Mouse (Mus musculus) neural tube, embryonic 11.5 days (tissue): ENCODE data around the gene Fam219a. TPM values are rescaled to one million over a fixed set of nuclear protein-coding genes. Genes with fewer than 3 reads are reported as not detected.

Experiments used
- ATAC-seq: fragments of 200-750 bp; cut with Nextera tagmentation; 2 replicates; pipeline ENCODE4 v1.8.0; 2017; ENCODE audit warnings: moderate number of reproducible peaks, mild to moderate bottlenecking, moderate TSS enrichment, moderate library complexity; ENCODE audit not compliant: insufficient read depth, low FRiP score, low TSS enrichment
- DNase-seq: peaks from one replicate; pipeline ENCODE4 v3.0.0-alpha.2; 2015; ENCODE audit warnings: low spot score
- H3K27ac ChIP-seq: fragments of 300-500 bp; sonication (generic); 2 replicates; pipeline ENCODE4 v1.5.1; 2014; ENCODE audit warnings: low read depth, mild to moderate bottlenecking, low read length
- H3K27me3 ChIP-seq: fragments of 300-500 bp; sonication (generic); 2 replicates; pipeline ENCODE4 v1.6.1; 2014; ENCODE audit warnings: mild to moderate bottlenecking, low read length, mixed read lengths; ENCODE audit not compliant: control insufficient read depth, insufficient read depth
- H3K36me3 ChIP-seq: fragments of 300-500 bp; sonication (generic); 2 replicates; pipeline ENCODE4 v1.6.1; 2014; ENCODE audit warnings: mild to moderate bottlenecking, low read length, moderate library complexity, mixed read lengths; ENCODE audit not compliant: control insufficient read depth, insufficient read depth
- H3K4me1 ChIP-seq: fragments of 300-500 bp; sonication (generic); 2 replicates; pipeline ENCODE4 v1.6.1; 2014; ENCODE audit warnings: low read length, mixed read lengths; ENCODE audit not compliant: control insufficient read depth, insufficient read depth
- H3K4me2 ChIP-seq: fragments of 300-500 bp; sonication (generic); 2 replicates; pipeline ENCODE4 v1.6.1; 2014; ENCODE audit warnings: low read depth, mild to moderate bottlenecking, moderate library complexity
- H3K4me3 ChIP-seq: fragments of 300-500 bp; sonication (generic); 2 replicates; pipeline ENCODE4 v1.5.1; 2014; ENCODE audit warnings: low read depth, low read length
- H3K9ac ChIP-seq: fragments of 300-500 bp; sonication (generic); 2 replicates; pipeline ENCODE4 v1.6.1; 2014; ENCODE audit warnings: mild to moderate bottlenecking, low read length
- H3K9me3 ChIP-seq: fragments of 300-500 bp; sonication (generic); 2 replicates; pipeline ENCODE4 v1.6.1; 2016; ENCODE audit warnings: low read length; ENCODE audit not compliant: control insufficient read depth
- WGBS: fragments of 180-500 bp; shearing (Covaris S2); extraction: QIAGEN DNeasy Blood & Tissue Kit; methylation state at CpG from one replicate; pipeline ENCODE4 v1.1.7; 2014; 5-methylcytosine and 5-hydroxymethylcytosine counted together
- polyA plus RNA-seq: library from polyadenylated mRNA; unstranded; fragments of >200 nt; fragmentation: Nextera tagmentation; extraction: Ambion mirVana; gene quantifications from 2 replicates; pipeline ENCODE4 v1.2.1, GENCODE M21; 2014

Fam219a gene
- polyA plus RNA-seq, 1 experiment from 2014 or later = 11.6 TPM

DNA sequence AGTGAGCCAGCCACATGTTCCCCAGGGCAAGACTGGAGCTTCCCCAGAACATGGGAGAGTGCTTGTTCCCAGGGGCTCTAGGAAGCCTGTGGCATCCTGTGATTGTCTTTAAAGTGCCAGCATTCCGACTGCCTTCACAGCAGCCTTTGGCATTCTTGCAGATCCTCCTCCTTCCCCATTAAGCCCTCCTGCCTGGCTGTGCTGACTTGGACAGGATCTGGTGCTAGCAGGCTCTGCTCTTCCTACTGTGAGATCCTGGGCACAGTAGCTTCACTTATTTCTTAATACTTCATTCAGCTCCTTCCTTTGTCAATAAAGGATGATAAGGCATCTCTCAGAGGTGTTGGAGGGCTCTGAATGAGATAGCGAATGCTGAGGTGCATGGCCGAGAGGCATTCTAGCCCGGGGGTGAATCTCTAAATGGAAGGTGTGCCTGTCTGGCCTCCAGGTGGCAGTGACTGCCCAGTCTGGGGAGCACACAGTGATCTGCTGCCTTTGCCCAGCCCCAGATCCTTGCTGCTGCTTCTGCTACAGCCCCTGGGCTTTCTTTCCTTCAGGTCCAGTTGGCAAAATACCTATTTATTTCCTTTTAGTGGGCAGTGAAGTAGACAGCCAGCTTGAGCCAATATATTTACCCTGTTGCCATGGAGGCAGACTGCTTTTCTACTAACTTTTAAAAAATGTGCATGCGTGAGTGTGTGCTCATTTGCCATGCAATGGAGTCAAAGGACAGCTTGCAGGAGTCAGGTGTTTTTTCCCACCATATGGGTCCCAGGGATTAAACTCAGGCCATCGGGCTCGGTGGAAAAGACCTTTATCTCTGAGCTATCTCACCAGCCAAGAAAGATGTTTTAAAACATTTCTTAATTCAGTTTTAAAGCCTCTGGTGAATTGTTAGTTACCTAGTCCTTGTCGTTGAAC is 35.4 kb upstream of the Fam219a start:
- peak overlapping the region; percentile 15 for H3K9ac ChIP-seq
- ATAC-seq = peak; percentile 58; the same call in 1 of the 2 replicates
- peak overlapping the region; percentile 9; the same call in 1 of the 2 replicates for H3K27ac ChIP-seq
- 37% methylated on average over 8 of the region's 8 CpGs for WGBS
- H3K4me1 ChIP-seq = peaks cover 6% of the 10 kb centered on the region; the same call in 1 of the 2 replicates
- no peak overlapping the region for H3K4me3 ChIP-seq
- DNase-seq = peak; percentile 59
- no peaks in the 10 kb centered on the region for H3K9me3 ChIP-seq
- no peak overlapping the region for H3K4me2 ChIP-seq
- no peaks in the 10 kb centered on the region for H3K27me3 ChIP-seq
- no peaks in the 10 kb centered on the region for H3K36me3 ChIP-seq

DNA sequence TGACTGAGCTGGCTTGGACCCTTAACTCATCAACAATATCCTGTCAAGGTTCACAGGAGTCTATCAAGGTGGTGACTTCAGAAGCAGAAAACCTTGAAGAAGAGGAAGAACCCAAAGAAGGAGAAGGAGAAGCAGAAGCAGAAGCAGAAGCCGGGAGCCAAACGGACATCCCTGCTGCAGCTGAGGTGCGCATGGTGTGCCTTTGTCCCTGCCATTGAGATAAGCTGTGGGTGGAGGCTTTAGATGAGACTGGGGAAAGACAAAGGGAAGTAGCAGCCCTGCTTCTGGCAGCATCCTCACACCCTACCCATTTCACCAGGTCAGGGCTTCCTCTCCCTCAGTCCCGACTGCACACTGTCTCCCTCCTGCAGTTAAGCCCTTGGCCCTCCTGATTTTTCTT is 33.5 kb upstream of the Fam219a start:
- ATAC-seq = no peak
- WGBS = 67% methylated on average over 4 of the region's 4 CpGs

DNA sequence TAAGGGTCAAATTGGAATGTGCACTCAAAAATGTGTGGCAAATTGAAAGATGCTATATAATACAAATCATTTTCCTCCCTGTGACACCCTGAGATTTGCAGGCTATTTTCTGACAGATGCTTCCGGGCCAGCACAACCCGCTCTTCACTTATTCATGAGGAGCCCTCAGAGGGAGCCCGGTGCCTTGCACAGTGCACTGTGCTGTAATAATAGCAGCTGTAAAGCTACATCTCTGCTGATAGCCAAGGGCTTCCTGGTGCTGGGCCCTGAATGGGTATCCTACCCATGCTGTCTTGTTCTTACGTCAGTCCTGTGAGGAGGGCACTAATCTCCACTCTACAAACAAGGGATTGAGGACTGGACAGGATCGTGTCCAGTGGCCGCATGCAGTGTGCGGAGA is 14.0 kb upstream of the Fam219a start:
- no peak overlapping the region for H3K4me3 ChIP-seq
- ATAC-seq (no peak), DNase-seq (no peak)
- no peaks in the 10 kb centered on the region for H3K27me3 ChIP-seq
- H3K9me3 ChIP-seq = no peaks in the 10 kb centered on the region
- H3K27ac ChIP-seq = no peak overlapping the region
- 81% methylated on average over 7 of the region's 7 CpGs for WGBS
- no peak overlapping the region for H3K9ac ChIP-seq
- H3K36me3 ChIP-seq = no peaks in the 10 kb centered on the region
- H3K4me1 ChIP-seq = no peaks in the 10 kb centered on the region
- H3K4me2 ChIP-seq = no peak overlapping the region

More for the DNA sequence above, 33.5 kb upstream of the Fam219a start:
- Histone ChIP-seq H3K27ac (no peak overlapping the region), H3K4me2 (no peak overlapping the region), H3K9ac (no peak overlapping the region), H3K4me1 (peaks cover 6% of the 10 kb centered on the region; the same call in 1 of the 2 replicates), H3K9me3 (no peaks in the 10 kb centered on the region), H3K4me3 (no peak overlapping the region), H3K27me3 (no peaks in the 10 kb centered on the region), H3K36me3 (no peaks in the 10 kb centered on the region)
- DNase-seq = no peak

DNA sequence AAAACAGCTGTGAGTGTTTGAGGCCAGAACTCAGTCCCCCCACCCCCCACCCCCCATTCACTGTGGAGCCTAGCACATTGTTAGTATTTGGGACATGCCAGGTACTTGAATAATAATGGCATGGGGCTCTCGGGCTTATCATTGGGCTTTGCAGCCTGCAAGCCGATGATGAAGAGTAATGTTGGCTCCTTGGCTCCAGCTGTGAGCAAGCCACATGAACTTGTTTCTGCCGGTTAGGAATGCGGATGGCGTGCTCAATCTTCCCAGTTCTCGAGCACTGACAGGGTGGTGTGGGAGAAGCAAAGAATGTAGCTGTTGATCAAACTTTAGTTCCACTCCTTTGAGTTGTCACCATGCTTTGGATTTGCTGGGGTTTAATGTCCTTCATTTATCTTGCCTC is 6.6 kb upstream of the Fam219a start:
- Histone ChIP-seq H3K4me2 (no peak overlapping the region), H3K27me3 (no peaks in the 10 kb centered on the region), H3K9me3 (no peaks in the 10 kb centered on the region), H3K27ac (no peak overlapping the region), H3K4me1 (peaks cover 10% of the 10 kb centered on the region), H3K4me3 (no peak overlapping the region), H3K36me3 (no peaks in the 10 kb centered on the region), H3K9ac (no peak overlapping the region)
- WGBS = 20% methylated on average over 6 of the region's 6 CpGs
- DNase-seq (peak; percentile 73), ATAC-seq (peak; percentile 83)

DNA sequence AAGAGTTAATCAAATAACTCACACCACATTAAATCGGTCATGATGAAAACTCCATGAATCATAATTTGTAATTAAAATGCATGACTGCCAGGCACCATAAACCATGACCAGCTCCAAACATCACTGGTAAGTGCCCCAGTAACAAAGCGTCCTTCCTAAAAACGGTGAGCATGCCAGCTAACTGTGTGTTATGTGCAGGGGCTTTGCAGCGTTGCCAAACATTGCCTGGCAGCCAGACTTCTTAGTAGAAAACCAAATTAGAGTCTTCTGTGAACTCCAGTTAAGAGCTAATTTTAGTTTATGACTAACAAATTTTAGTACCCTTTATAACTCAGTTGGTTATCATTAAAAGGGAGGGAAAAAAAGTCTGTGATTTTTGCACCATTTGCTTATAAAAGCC is 4.2 kb upstream of the Fam219a start:
- H3K36me3 ChIP-seq = no peaks in the 10 kb centered on the region
- peaks cover 10% of the 10 kb centered on the region for H3K4me1 ChIP-seq
- no peak for DNase-seq
- no peaks in the 10 kb centered on the region for H3K27me3 ChIP-seq
- no peak for ATAC-seq
- H3K27ac ChIP-seq = no peak overlapping the region
- no peaks in the 10 kb centered on the region for H3K9me3 ChIP-seq
- no peak overlapping the region for H3K9ac ChIP-seq
- no peak overlapping the region for H3K4me3 ChIP-seq
- no peak overlapping the region for H3K4me2 ChIP-seq
- 69% methylated on average over 4 of the region's 4 CpGs for WGBS

DNA sequence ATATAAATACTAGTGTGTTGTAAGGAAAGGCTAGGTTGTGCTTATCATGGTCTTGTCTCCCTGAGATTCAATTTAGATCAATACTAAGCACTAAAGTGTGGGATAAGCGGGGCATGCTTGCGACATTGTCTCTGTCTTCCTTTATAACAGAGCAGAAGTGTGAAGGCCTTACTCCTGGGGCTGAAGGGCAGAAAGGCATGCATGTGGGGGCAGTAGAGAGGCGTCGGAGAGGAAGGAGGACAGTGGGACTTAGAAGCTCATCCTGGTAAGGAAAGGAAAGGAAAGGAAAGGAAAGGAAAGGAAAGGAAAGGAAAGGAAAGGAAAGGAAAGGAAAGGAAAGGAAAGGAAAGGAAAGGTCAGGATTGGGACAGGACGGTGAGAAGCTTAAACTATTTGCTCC is 2.2 kb upstream of the Fam219a start:
- Histone ChIP-seq H3K27ac (no peak overlapping the region), H3K9ac (no peak overlapping the region), H3K9me3 (no peaks in the 10 kb centered on the region), H3K4me1 (peaks cover 10% of the 10 kb centered on the region), H3K36me3 (no peaks in the 10 kb centered on the region), H3K27me3 (0 out of 2 replicates have a peak, but pooled peaks cover 2% of the 10 kb centered on the region), H3K4me3 (no peak overlapping the region), H3K4me2 (no peak overlapping the region)
- DNase-seq = peak; percentile 48
- 28% methylated on average over 5 of the region's 5 CpGs for WGBS
- no peak for ATAC-seq

DNA sequence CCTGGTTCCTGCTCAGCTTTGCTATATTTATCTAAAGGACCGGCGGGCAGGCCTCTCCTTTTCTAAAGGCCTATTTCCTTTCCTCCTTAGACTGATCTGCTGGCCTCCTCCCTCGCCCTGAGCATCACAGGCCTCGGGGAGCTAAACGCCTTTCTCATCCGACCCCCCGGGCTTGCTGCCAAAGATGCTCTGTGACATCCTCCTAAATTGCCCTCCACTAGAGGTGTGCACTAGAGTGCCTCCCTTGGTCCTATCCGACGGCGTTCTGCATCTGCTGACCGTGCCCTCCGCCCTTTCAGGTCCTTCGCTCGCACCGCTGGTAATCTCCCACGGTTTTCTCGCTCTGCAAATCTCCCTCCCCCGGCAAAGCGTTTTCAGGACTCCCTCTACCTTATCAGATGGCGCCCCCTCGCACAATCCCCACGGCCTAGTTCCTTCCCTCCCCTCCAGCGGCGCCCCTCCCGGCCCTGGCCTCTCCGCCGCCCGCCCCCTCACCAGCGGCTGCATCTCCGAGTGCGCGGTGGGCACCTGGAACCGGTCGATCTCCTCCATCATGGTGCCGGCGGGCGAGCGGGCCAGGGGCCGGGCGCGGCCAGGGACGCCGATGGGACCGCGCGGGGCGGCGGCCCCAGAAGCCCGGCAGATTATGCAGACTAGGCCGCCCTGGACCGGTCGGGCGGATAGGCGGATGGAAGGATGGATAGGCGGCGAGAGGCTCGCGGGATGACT is 492 bp downstream of the Fam219a start:
- 0 out of 2 replicates have a peak, but pooled peaks cover 2% of the 10 kb centered on the region for H3K27me3 ChIP-seq
- H3K4me2 ChIP-seq = peak overlapping the region; percentile 73
- H3K27ac ChIP-seq = peak overlapping the region; percentile 91
- H3K4me3 ChIP-seq = peak overlapping the region; percentile 86
- WGBS = under 1% methylated on average over 58 of the region's 58 CpGs
- peak overlapping the region; percentile 85 for H3K9ac ChIP-seq
- H3K36me3 ChIP-seq = no peaks in the 10 kb centered on the region
- ATAC-seq = peak; percentile 81
- H3K9me3 ChIP-seq = no peaks in the 10 kb centered on the region
- H3K4me1 ChIP-seq = peaks cover 7% of the 10 kb centered on the region; the same call in 1 of the 2 replicates
- DNase-seq = peak; percentile 37

DNA sequence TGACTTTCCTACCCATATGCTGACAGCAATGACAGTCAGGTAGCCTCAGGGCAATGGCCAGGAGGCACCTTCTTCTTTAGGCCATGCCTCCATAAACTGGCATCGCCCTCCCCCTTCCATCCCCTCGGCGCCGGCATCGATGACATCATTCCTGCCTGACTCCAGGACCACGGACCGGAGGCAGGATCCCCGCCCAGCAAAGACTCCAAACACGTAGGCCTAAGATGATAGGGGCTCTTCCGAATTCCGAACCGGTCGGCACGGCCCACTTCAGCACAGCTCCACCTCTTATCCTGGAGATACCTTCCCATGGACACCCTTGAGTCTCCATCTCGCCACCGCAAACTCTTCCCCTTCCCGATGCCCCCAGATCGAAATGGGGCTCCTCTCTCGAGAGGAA is 1.1 kb downstream of the Fam219a start:
- DNase-seq = peak; percentile 37
- WGBS = 4% methylated on average over 19 of the region's 19 CpGs

More for the DNA sequence above, 1.1 kb downstream of the Fam219a start:
- Histone ChIP-seq H3K4me2 (peak overlapping the region; percentile 73), H3K9ac (peak overlapping the region; percentile 85), H3K4me3 (peak overlapping the region; percentile 86), H3K9me3 (no peaks in the 10 kb centered on the region), H3K4me1 (peaks cover 7% of the 10 kb centered on the region; the same call in 1 of the 2 replicates), H3K27ac (no peak overlapping the region), H3K27me3 (0 out of 2 replicates have a peak, but pooled peaks cover 2% of the 10 kb centered on the region), H3K36me3 (no peaks in the 10 kb centered on the region)
- ATAC-seq = no peak
